Mouse (Mus musculus) embryonic stem cell, embryonic (primary cell): Measurements from ENCODE around the gene Vmn1r232.

Experiments used
- CTCF ChIA-PET, 4 experiments: fragments of 300-600 bp in 2 of 4; fragments of 350-600 bp in 2 of 4; sonication (Branson Sonifier 250); formaldehyde crosslinking; loops; one replicate each; lab custom pipeline; 2022; ENCODE audit warnings: inconsistent platforms in 2 of 4; lab: Charles Lee
- POLR2A ChIA-PET, 4 experiments: fragments of 300-600 bp in 2 of 4; fragments of 350-600 bp in 2 of 4; sonication (Branson Sonifier 250); formaldehyde crosslinking; loops; one replicate each; lab custom pipeline; 2022; ENCODE audit warnings: antibody characterized with exemption in 4 of 4, inconsistent platforms in 1 of 4; lab: Charles Lee

Gene Vmn1r232

DNA sequence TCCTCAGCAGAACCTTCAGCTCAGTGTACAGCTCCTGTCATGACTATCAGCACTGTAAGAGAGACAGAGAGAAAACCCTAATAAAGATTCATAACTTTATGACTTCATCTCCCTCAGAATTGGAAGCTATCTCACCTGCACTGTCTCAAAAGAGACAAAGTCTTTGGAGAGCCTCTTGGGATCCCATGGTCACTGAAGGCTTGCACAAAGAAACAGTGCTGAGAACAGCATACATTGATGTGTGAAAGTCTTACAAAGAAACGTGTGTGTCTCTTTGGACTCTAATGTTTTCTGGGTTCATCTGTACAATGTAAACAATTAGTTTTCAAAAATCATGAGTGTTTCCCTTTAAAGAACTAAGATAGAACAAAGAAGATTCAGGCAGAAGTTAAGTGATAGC is at the start of gene Vmn1r232:
Gene Vmn1r232 (minus strand): TSS at position 101 of the 400 bp plus-strand sequence.
- CTCF ChIA-PET = no interaction called here
- POLR2A ChIA-PET = interaction anchor here in 1 of 4 experiments (1.7 kb wide), 1 partner anchor 25 kb away, joined by 4 read pairs; the partner anchor contains the start of gene Ppp2r1a

DNA sequence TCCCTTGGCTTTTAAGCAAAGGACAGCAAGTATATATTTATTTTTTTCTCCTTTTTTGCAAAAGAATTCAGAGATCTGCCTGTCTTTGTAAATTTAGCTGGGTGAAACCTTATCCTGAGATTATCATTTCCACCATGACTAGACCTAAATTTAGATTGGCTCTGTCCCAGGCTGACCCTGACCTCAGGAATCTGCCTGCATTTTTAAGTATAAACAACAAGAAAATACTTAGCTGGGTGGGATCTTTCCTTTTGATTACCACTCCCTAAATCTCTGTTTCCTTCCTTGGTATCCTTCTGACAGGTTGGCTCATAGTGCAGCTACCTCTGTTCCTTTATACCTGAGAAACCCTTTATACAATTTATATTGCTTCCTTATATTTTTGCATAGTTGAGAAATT is 47.2 kb upstream of the Vmn1r232 start:
- POLR2A ChIA-PET = interaction anchor here in 3 of 4 experiments (1.2 to 4.0 kb wide), 11 partner anchors 9 to 42 kb away, joined by 3 to 21 read pairs (median 6); partner anchors contain the start of genes Ppp2r1a (in 2 of the 3) and Zfp160 (in 1 of the 3)
- CTCF ChIA-PET = interaction anchor here in 1 of 4 experiments (0.6 kb wide), 1 partner anchor 882 kb away, joined by 3 read pairs; no protein-coding TSS in a partner anchor

DNA sequence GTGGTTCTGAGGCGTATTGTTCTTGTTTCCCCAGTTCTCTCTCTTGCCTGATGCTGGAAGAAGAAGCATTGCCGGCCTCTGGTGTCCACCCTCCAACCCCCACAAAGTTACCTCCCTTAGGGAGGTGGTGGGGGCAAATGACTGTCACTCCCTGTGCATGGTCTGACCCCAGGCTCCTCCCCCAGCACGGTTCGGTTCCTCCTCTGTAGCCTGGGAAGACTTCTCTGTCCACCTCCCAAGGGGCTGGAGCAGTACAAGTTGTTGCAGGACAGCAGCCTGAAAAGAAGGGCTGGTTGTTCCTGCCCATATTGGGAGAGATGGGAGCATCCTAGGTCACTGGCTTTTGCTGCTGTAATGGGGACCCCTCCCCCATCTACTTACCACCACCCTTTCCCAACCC is 45.9 kb upstream of the Vmn1r232 start:
- ChIA-PET CTCF (no interaction called here), POLR2A (interaction anchor here in 3 of 4 experiments (0.6 to 3.3 kb wide), 8 partner anchors 9 to 1905 kb away, joined by 3 to 11 read pairs (median 6); partner anchors contain the start of genes Ppp2r1a (in 1 of the 3) and Zfp160 (in 1 of the 3))

DNA sequence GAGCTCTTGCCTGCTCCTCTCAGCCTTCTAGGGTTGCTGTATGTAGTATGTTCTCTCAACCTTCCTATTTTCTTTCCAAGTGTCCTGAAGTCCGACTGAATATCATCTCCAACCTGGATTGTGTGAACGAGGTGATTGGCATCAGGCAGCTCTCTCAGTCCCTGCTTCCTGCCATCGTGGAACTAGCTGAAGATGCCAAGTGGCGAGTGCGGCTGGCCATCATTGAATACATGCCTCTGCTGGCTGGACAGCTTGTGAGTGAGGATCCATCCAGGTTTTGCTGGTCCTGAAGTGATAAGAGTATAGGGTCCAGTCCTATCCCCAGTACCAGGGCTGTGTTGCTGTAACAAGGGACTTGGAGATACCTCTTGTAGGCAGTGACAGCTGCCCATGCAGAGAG is 40.9 kb upstream of the Vmn1r232 start:
- POLR2A ChIA-PET = interaction anchor here in 2 of 4 experiments (0.9 to 4.7 kb wide), 5 partner anchors 11 to 48 kb away, joined by 3 to 28 read pairs (median 4); partner anchors contain the start of genes Zfp160 (in 2 of the 2) and Ppp2r1a (in 1 of the 2)
- CTCF ChIA-PET = no interaction called here

DNA sequence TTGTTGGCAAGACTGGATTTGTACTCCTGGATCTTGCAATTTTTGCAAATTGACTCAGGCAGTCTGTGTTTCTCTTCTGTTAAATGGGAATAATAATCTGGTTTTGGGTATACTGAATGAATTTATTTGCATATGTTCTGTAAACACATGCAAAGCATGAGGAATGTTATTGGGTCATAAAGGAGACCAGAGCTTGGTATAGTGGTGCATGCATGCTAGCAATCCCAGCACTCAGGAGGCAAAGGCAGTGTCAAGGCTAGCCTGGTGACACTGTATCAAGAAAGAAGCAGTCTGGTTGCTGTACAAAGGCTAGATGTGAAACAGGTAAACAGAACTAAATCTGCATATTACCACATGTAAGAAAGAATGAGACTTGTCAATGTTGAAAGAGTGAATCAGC is 27.1 kb upstream of the Vmn1r232 start:
- CTCF ChIA-PET = no interaction called here
- POLR2A ChIA-PET = interaction anchor here in 2 of 4 experiments (1.0 to 2.7 kb wide), 5 partner anchors 8 to 63 kb away, joined by 3 to 62 read pairs (median 24); partner anchors contain the start of gene Zfp160 (in 2 of the 2)

DNA sequence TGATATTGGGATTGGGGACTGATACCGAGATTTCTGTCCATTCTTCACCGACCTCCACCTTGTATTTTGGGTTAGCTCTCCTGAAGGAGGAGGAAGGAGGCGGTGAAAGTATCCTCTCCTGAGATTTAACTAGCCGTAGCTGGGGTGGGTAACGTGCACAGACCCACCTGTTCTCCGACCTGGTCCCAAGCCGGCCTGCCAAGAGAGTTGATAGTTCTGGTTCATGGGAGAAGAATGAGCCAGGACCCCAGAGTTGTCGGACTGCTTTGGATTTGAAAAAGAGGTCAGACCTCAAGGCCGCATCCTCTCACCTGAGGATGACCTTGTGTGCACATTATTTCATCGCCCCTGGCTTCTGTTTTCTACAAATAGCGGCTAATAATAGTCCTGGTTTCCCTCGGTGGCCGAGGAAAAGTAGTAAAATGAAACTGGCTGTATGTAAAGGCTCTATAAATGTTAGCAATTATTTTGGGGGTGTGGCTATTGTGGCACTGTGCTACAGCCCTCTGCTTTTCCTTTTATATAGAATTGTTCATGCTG is 26.6 kb upstream of the Vmn1r232 start:
- ChIA-PET CTCF (no interaction called here), POLR2A (interaction anchor here in 2 of 4 experiments (1.4 to 2.7 kb wide), 10 partner anchors 8 to 504 kb away, joined by 6 to 62 read pairs (median 22); partner anchors contain the start of genes Zfp160 (in 2 of the 2) and Zfp51 (in 1 of the 2))

DNA sequence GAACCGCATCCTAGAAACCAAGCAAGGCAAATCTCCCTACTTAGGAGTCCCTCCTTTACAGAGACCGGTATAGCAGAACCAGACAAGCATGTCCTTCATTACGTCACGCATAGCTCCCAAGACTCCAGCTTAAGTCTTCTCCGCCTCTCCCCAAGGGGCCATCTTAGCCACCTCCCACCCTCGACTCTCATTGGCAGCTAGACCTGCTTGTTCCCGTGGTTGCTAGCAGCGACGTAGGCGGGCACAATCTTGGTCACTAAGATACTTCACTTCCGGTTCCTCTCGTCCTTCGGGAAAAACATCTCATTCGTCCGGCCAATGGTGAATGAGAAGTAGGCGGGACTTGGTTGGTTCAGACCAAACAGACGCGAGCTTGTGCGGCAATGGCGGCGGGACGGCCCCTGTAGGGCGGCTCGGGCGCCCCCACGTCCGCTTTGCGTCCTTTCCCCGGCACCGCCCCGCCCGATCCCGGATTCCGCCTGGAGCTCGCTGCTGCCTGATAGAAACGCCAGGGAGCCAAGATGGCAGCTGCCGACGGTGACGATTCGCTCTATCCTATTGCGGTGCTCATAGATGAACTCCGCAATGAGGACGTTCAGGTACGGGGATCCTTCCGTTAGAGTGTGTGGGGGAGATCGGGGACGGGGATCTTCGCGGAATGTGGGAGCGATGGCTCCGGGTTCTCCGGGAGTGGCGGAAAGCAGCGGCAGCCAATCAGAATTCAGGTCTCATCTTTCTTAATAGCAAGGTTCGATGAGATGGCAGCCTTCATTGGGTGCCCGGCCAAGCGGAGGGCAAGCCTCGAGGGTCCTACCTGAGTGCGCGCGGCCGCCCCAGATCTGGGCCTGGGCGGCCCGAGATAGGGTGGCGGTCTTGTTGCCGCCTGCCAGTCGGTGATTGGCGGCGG is 25.7 kb upstream of the Vmn1r232 start, which contains the start of gene Ppp2r1a:
Gene Ppp2r1a (plus strand): TSS at position 327 of the 907 bp plus-strand sequence.
- CTCF ChIA-PET = interaction anchor here in 2 of 4 experiments (0.6 to 1.2 kb wide), 3 partner anchors 33 to 589 kb away, joined by 4 to 9 read pairs (median 5); no protein-coding TSS in a partner anchor
- POLR2A ChIA-PET = interaction anchor here (0.5 to 2.7 kb wide), 59 partner anchors 8 to 1402 kb away, joined by 3 to 62 read pairs (median 3); partner anchors contain the start of genes Zfp160 (in 3 of the 4), Zfp51 (in 2 of the 4), Zfp948 (in 2 of the 4) and Vmn1r226 (in 1 of the 4)

DNA sequence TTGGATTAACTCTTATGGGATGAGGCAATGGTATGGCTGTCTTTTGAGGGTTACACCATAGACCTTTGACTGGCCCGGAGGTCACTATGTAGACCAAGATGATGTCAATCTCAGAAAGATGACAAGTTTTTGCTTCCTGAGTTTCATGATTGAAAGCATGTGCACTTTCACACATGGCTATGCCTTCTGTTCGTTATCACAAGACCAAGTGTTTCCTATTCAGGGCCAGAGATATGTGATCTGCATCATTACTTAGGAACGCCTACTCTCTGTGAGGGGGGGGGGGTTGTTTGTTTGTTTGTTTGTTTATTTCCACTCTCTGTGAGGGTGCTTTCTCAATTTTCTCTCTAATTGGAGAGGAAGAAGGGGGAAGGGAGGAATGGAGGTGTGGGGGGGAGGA is 24.7 kb upstream of the Vmn1r232 start:
- POLR2A ChIA-PET = interaction anchor here in 3 of 4 experiments (0.7 to 2.7 kb wide), 31 partner anchors 9 to 789 kb away, joined by 3 to 62 read pairs (median 4); partner anchors contain the start of genes Zfp160 (in 3 of the 3), Zfp51 (in 2 of the 3), Zfp948 (in 2 of the 3) and Vmn1r232 (in 1 of the 3)
- CTCF ChIA-PET = no interaction called here

DNA sequence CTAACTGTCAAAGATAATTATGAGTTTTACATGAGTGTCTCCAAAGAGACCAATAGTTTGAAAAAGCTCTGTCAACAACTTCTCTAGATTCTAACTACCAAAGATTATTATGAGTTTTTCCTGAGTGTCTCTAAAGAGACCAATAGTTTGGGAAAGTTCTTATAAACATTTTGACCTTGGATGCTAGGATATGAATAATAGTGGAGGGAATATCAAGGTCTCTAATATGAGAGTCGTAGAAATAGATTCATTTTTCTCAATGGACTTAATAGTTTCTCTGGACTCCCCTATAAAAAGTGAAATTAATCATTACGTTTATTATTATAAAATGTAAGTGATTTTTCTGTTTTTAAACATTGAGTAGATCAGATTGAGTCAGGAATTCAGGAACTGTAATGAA is 14.5 kb downstream of the Vmn1r232 start, which contains the start of gene Vmn1r231:
Gene Vmn1r231 (minus strand): TSS at position 101 of the 400 bp plus-strand sequence.
- ChIA-PET POLR2A (no interaction called here), CTCF (no interaction called here)
